Mouse (Mus musculus) forebrain, embryonic 12.5 days (tissue): Measurements from ENCODE around the gene Mtcl1. TPM values are rescaled to one million over a fixed set of nuclear protein-coding genes. Genes with fewer than 3 reads are reported as not detected.

Experiments used
- ATAC-seq: fragments of 200-750 bp; cut with Nextera tagmentation; 2 replicates; pipeline ENCODE4 v1.8.0; 2017; ENCODE audit warnings: moderate TSS enrichment; ENCODE audit not compliant: low FRiP score
- H3K27ac ChIP-seq: fragments of 300-500 bp; sonication (generic); 2 replicates; pipeline ENCODE4 v1.5.1; 2016; ENCODE audit warnings: mild to moderate bottlenecking
- H3K27me3 ChIP-seq: fragments of 300-500 bp; sonication (generic); 2 replicates; pipeline ENCODE4 v1.6.1; 2016; ENCODE audit warnings: mild to moderate bottlenecking
- H3K36me3 ChIP-seq: fragments of 300-500 bp; sonication (generic); replicated peaks from 2 replicates; pipeline ENCODE4 v1.6.1; 2016; ENCODE audit warnings: mild to moderate bottlenecking
- H3K4me1 ChIP-seq: fragments of 300-500 bp; sonication (generic); 2 replicates; pipeline ENCODE4 v1.6.1; 2016
- H3K4me2 ChIP-seq: fragments of 300-500 bp; sonication (generic); 2 replicates; pipeline ENCODE4 v1.6.1; 2016; ENCODE audit warnings: mild to moderate bottlenecking, moderate library complexity
- H3K4me3 ChIP-seq: fragments of 300-500 bp; sonication (generic); replicated peaks from 2 replicates; pipeline ENCODE4 v1.5.1; 2016; ENCODE audit warnings: mild to moderate bottlenecking
- H3K9ac ChIP-seq: fragments of 300-500 bp; sonication (generic); 2 replicates; pipeline ENCODE4 v1.6.1; 2016; ENCODE audit warnings: mild to moderate bottlenecking
- H3K9me3 ChIP-seq: fragments of 300-500 bp; sonication (generic); 2 replicates; pipeline ENCODE4 v1.6.1; 2016
- WGBS: fragments of 180-500 bp; shearing (Covaris S2); methylation state at CpG from one replicate; pipeline ENCODE4 v1.1.7; 2016; 5-methylcytosine and 5-hydroxymethylcytosine counted together
- polyA plus RNA-seq: library from polyadenylated mRNA; unstranded; fragments of >200 nt; fragmentation: Nextera tagmentation; extraction: Ambion mirVana; gene quantifications from 2 replicates; pipeline ENCODE4 v1.2.1, GENCODE M21; 2016

The Mtcl1 gene
- polyA plus RNA-seq, 1 experiment from 2014 or later = 43.0 TPM

GRCm38 (mm10) chr17:66350689-66351088 lies 98.9 kb downstream of the Mtcl1 start:
- Histone ChIP-seq H3K36me3 (peaks cover 58% of the 10 kb centered on the region), H3K4me3 (no peak overlapping the region), H3K9ac (no peak overlapping the region), H3K27me3 (no peaks in the 10 kb centered on the region), H3K9me3 (no peaks in the 10 kb centered on the region), H3K4me1 (no peaks in the 10 kb centered on the region), H3K4me2 (no peak overlapping the region), H3K27ac (no peak overlapping the region)
- no peak for ATAC-seq
- 92% methylated on average over 11 of the region's 11 CpGs for WGBS

GRCm38 (mm10) chr17:66350127-66350526 lies 99.4 kb downstream of the Mtcl1 start:
- no peak for ATAC-seq
- H3K4me3 ChIP-seq = no peak overlapping the region
- H3K36me3 ChIP-seq = peaks cover 53% of the 10 kb centered on the region
- H3K27ac ChIP-seq = no peak overlapping the region
- no peaks in the 10 kb centered on the region for H3K27me3 ChIP-seq
- no peak overlapping the region for H3K9ac ChIP-seq
- no peaks in the 10 kb centered on the region for H3K9me3 ChIP-seq
- WGBS = 84% methylated on average over 15 of the region's 15 CpGs
- no peak overlapping the region for H3K4me2 ChIP-seq
- H3K4me1 ChIP-seq = no peaks in the 10 kb centered on the region

GRCm38 (mm10) chr17:66346378-66346777 lies 103.2 kb downstream of the Mtcl1 start:
- Histone ChIP-seq H3K36me3 (peaks cover 53% of the 10 kb centered on the region), H3K4me1 (no peaks in the 10 kb centered on the region), H3K9me3 (no peaks in the 10 kb centered on the region), H3K27ac (no peak overlapping the region), H3K9ac (no peak overlapping the region), H3K27me3 (no peaks in the 10 kb centered on the region), H3K4me2 (no peak overlapping the region), H3K4me3 (no peak overlapping the region)
- no peak for ATAC-seq
- 81% methylated on average over 11 of the region's 11 CpGs for WGBS

- H3K27ac ChIP-seq = no peak overlapping the region
- 90% methylated on average over 15 of the region's 15 CpGs for WGBS
- H3K9me3 ChIP-seq = no peaks in the 10 kb centered on the region
- H3K4me3 ChIP-seq = no peak overlapping the region
- ATAC-seq = no peak
- no peaks in the 10 kb centered on the region for H3K4me1 ChIP-seq
- no peaks in the 10 kb centered on the region for H3K27me3 ChIP-seq
- H3K36me3 ChIP-seq = peaks cover 50% of the 10 kb centered on the region
- H3K9ac ChIP-seq = no peak overlapping the region
- H3K4me2 ChIP-seq = no peak overlapping the region
Measured at GRCm38 (mm10) chr17:66345680-66346079, 103.9 kb downstream of the Mtcl1 start.

- ATAC-seq = no peak
- peaks cover 56% of the 10 kb centered on the region for H3K36me3 ChIP-seq
Measured at GRCm38 (mm10) chr17:66342932-66343331, 106.6 kb downstream of the Mtcl1 start.

GRCm38 (mm10) chr17:66341670-66342069 lies 107.9 kb downstream of the Mtcl1 start:
- no peak for ATAC-seq
- Histone ChIP-seq H3K9me3 (no peaks in the 10 kb centered on the region), H3K36me3 (peaks cover 55% of the 10 kb centered on the region), H3K27ac (no peak overlapping the region), H3K4me3 (no peak overlapping the region), H3K4me2 (no peak overlapping the region), H3K4me1 (no peaks in the 10 kb centered on the region), H3K27me3 (no peaks in the 10 kb centered on the region), H3K9ac (no peak overlapping the region)
- 93% methylated on average over 6 of the region's 6 CpGs for WGBS

More at GRCm38 (mm10) chr17:66342932-66343331, 106.6 kb downstream of the Mtcl1 start:
- Histone ChIP-seq H3K9me3 (no peaks in the 10 kb centered on the region), H3K9ac (no peak overlapping the region), H3K4me1 (no peaks in the 10 kb centered on the region), H3K27ac (no peak overlapping the region), H3K27me3 (no peaks in the 10 kb centered on the region), H3K4me2 (no peak overlapping the region), H3K4me3 (no peak overlapping the region)
- 93% methylated on average over 18 of the region's 18 CpGs for WGBS

GRCm38 (mm10) chr17:66340798-66341197 lies 108.8 kb downstream of the Mtcl1 start:
- H3K27me3 ChIP-seq = no peaks in the 10 kb centered on the region
- 89% methylated on average over 12 of the region's 12 CpGs for WGBS
- H3K9ac ChIP-seq = no peak overlapping the region
- no peaks in the 10 kb centered on the region for H3K4me1 ChIP-seq
- no peaks in the 10 kb centered on the region for H3K9me3 ChIP-seq
- no peak overlapping the region for H3K4me3 ChIP-seq
- H3K36me3 ChIP-seq = peaks cover 51% of the 10 kb centered on the region
- no peak for ATAC-seq
- no peak overlapping the region for H3K27ac ChIP-seq
- H3K4me2 ChIP-seq = no peak overlapping the region

GRCm38 (mm10) chr17:66337929-66338328 lies 111.6 kb downstream of the Mtcl1 start:
- H3K27ac ChIP-seq = no peak overlapping the region
- H3K4me2 ChIP-seq = no peak overlapping the region
- H3K9ac ChIP-seq = no peak overlapping the region
- H3K9me3 ChIP-seq = no peaks in the 10 kb centered on the region
- H3K36me3 ChIP-seq = peaks cover 28% of the 10 kb centered on the region
- H3K27me3 ChIP-seq = no peaks in the 10 kb centered on the region
- H3K4me3 ChIP-seq = no peak overlapping the region
- WGBS = 92% methylated on average over 13 of the region's 13 CpGs
- ATAC-seq = no peak
- H3K4me1 ChIP-seq = no peaks in the 10 kb centered on the region

GRCm38 (mm10) chr17:66335568-66335967 lies 114.0 kb downstream of the Mtcl1 start:
- ATAC-seq = no peak
- 90% methylated on average over 10 of the region's 10 CpGs for WGBS
- H3K4me1 ChIP-seq = no peaks in the 10 kb centered on the region
- no peaks in the 10 kb centered on the region for H3K9me3 ChIP-seq
- H3K9ac ChIP-seq = no peak overlapping the region
- H3K4me3 ChIP-seq = no peak overlapping the region
- H3K27ac ChIP-seq = no peak overlapping the region
- no peak overlapping the region for H3K4me2 ChIP-seq
- H3K27me3 ChIP-seq = no peaks in the 10 kb centered on the region
- H3K36me3 ChIP-seq = peaks cover 20% of the 10 kb centered on the region

GRCm38 (mm10) chr17:66334894-66335293 lies 114.7 kb downstream of the Mtcl1 start:
- ATAC-seq = no peak
- no peaks in the 10 kb centered on the region for H3K4me1 ChIP-seq
- peaks cover 20% of the 10 kb centered on the region for H3K36me3 ChIP-seq
- H3K27me3 ChIP-seq = no peaks in the 10 kb centered on the region
- H3K9me3 ChIP-seq = no peaks in the 10 kb centered on the region
- H3K27ac ChIP-seq = no peak overlapping the region
- 77% methylated on average over 4 of the region's 4 CpGs for WGBS
- H3K4me3 ChIP-seq = no peak overlapping the region
- H3K9ac ChIP-seq = no peak overlapping the region
- H3K4me2 ChIP-seq = no peak overlapping the region

GRCm38 (mm10) chr17:66331207-66331606 lies 118.3 kb downstream of the Mtcl1 start:
- no peak for ATAC-seq
- WGBS = 69% methylated on average over 6 of the region's 6 CpGs
- H3K27me3 ChIP-seq = no peaks in the 10 kb centered on the region

GRCm38 (mm10) chr17:66326552-66327045 lies 123.0 kb downstream of the Mtcl1 start:
- no peaks in the 10 kb centered on the region for H3K9me3 ChIP-seq
- H3K27me3 ChIP-seq = no peaks in the 10 kb centered on the region
- ATAC-seq = no peak
- peaks cover 8% of the 10 kb centered on the region; the same call in 1 of the 2 replicates for H3K4me1 ChIP-seq
- no peak overlapping the region for H3K4me2 ChIP-seq
- H3K27ac ChIP-seq = no peak overlapping the region
- no peak overlapping the region for H3K4me3 ChIP-seq
- no peak overlapping the region for H3K9ac ChIP-seq
- WGBS = 91% methylated on average over 5 of the region's 5 CpGs
- H3K36me3 ChIP-seq = no peaks in the 10 kb centered on the region

More at GRCm38 (mm10) chr17:66331207-66331606, 118.3 kb downstream of the Mtcl1 start:
- Histone ChIP-seq H3K27ac (no peak overlapping the region), H3K36me3 (no peaks in the 10 kb centered on the region), H3K9me3 (no peaks in the 10 kb centered on the region), H3K9ac (no peak overlapping the region), H3K4me1 (peaks cover 2% of the 10 kb centered on the region; the same call in 1 of the 2 replicates), H3K4me3 (no peak overlapping the region), H3K4me2 (no peak overlapping the region)

GRCm38 (mm10) chr17:66326204-66326545 lies 123.4 kb downstream of the Mtcl1 start:
- Histone ChIP-seq H3K27me3 (no peaks in the 10 kb centered on the region), H3K9me3 (no peaks in the 10 kb centered on the region), H3K4me2 (no peak overlapping the region), H3K4me1 (peaks cover 8% of the 10 kb centered on the region; the same call in 1 of the 2 replicates), H3K4me3 (no peak overlapping the region), H3K27ac (no peak overlapping the region; the same call in 1 of the 2 replicates), H3K36me3 (no peaks in the 10 kb centered on the region), H3K9ac (no peak overlapping the region)
- ATAC-seq = no peak
- 85% methylated on average over 4 of the region's 4 CpGs for WGBS
